Mouse (Mus musculus) G1E (cell line): ENCODE results near the gene Glis2. TPM values are rescaled to one million over a fixed set of nuclear protein-coding genes. Genes with fewer than 3 reads are reported as not detected.

Experiments used
- ATAC-seq: 2 replicates; pipeline ENCODE4 v1.8.0; 2016; ENCODE audit warnings: mild to moderate bottlenecking; ENCODE audit not compliant: insufficient number of reproducible peaks, poor library complexity, low FRiP score, severe bottlenecking; ENCODE audit errors: extremely low read depth
- DNase-seq: peaks from one replicate; pipeline ENCODE4 v3.0.0; 2012; ENCODE audit warnings: low spot score
- H3K27me3 ChIP-seq: 2 replicates; pipeline ENCODE4 v1.6.1; 2012; ENCODE audit warnings: mild to moderate bottlenecking, low read length, inconsistent platforms; ENCODE audit not compliant: insufficient read depth
- H3K36me3 ChIP-seq: replicated peaks from 2 replicates; pipeline ENCODE3; 2012; ENCODE audit warnings: mild to moderate bottlenecking, inconsistent platforms
- H3K4me1 ChIP-seq: 2 replicates; pipeline ENCODE4 v1.6.1; 2012; ENCODE audit warnings: low read depth, low read length, inconsistent platforms, mixed read lengths; ENCODE audit not compliant: insufficient read depth
- H3K4me3 ChIP-seq: 2 replicates; pipeline ENCODE4 v1.5.1; 2012; ENCODE audit warnings: low read depth, mild to moderate bottlenecking, inconsistent platforms, low read length, moderate library complexity, mixed read lengths
- H3K9me3 ChIP-seq: replicated peaks from 2 replicates; pipeline ENCODE4 v1.6.1; 2012; ENCODE audit warnings: inconsistent platforms
- CTCF ChIP-seq: IDR thresholded peaks from 2 replicates; pipeline ENCODE4 v1.5.1; 2012; ENCODE audit warnings: low read depth, low read length, inconsistent platforms, mixed read lengths
- GATA1 ChIP-seq: IDR thresholded peaks from 2 replicates; pipeline ENCODE4 v1.6.1; 2012; ENCODE audit warnings: borderline replicate concordance, low read length, inconsistent platforms, mixed read lengths
- GATA2 ChIP-seq: IDR thresholded peaks from 2 replicates; pipeline ENCODE4 v1.6.1; 2012; ENCODE audit warnings: low read depth, low read length, inconsistent platforms, borderline replicate concordance
- POLR2AphosphoS5 ChIP-seq: IDR thresholded peaks from 2 replicates; pipeline ENCODE4 v1.6.1; 2012; ENCODE audit warnings: low read depth, low read length, inconsistent platforms; ENCODE audit not compliant: insufficient replicate concordance
- TAL1 ChIP-seq: conservative IDR thresholded peaks from 2 replicates; pipeline ENCODE4 v1.6.1; 2012; ENCODE audit warnings: low read depth, low read length, inconsistent platforms, mixed read lengths
- polyA plus RNA-seq: library from polyadenylated mRNA; stranded (reverse); fragments of >175 nt; gene quantifications from 2 replicates; pipeline ENCODE4 v1.2.3, GENCODE M21; 2012
- total RNA-seq, 2 experiments: library from RNA; stranded (forward) in 1 of 2; stranded (reverse) in 1 of 2; fragments of 200-1000 nt in 1 of 2; fragments of >200 nt in 1 of 2; fragmentation: Nextera tagmentation in 1 of 2; gene quantifications; 2 replicates each; pipeline ENCODE4 v1.2.3; 2014 to 2017

Glis2 gene
- total RNA-seq (2014; fragmentation: Nextera tagmentation): 2.6 and 2.8 TPM in 2 replicates
- total RNA-seq (2017): 1.0 and 1.2 TPM in 2 replicates
- polyA plus RNA-seq: 2.6 and 3.0 TPM in 2 replicates

GRCm38 (mm10) chr16:4593971-4594813 lies at the start of gene Glis2:
Gene Glis2 (plus strand): TSS chr16:4594713.
- DNase-seq: peak; percentile 61
- TF ChIP-seq CTCF (no peak), POLR2AphosphoS5 (no peak), GATA2 (no peak), TAL1 (no peak), GATA1 (no peak)
- Histone ChIP-seq H3K27me3 (peaks cover 70% of the 10 kb centered on the region), H3K36me3 (no peaks in the 10 kb centered on the region), H3K4me3 (peak within 1 kb of the TSS; percentile 69), H3K4me1 (peaks cover 22% of the 10 kb centered on the region), H3K9me3 (no peaks in the 10 kb centered on the region)
- no peak for ATAC-seq

- peaks cover 59% of the 10 kb centered on the region for H3K4me1 ChIP-seq
- peaks cover 64% of the 10 kb centered on the region for H3K36me3 ChIP-seq
- H3K27me3 ChIP-seq: no peaks in the 10 kb centered on the region
- H3K4me3 ChIP-seq: no peak overlapping the region
- DNase-seq: no peak
- no peak for TF ChIP-seq GATA2
- H3K9me3 ChIP-seq: no peaks in the 10 kb centered on the region
- ATAC-seq: no peak
Measured at GRCm38 (mm10) chr16:4544845-4545244, 49.7 kb upstream of the Glis2 start.

GRCm38 (mm10) chr16:4546838-4547237 lies 47.7 kb upstream of the Glis2 start:
- Histone ChIP-seq H3K36me3 (peaks cover 77% of the 10 kb centered on the region), H3K4me1 (peaks cover 63% of the 10 kb centered on the region)
- DNase-seq: no peak

GRCm38 (mm10) chr16:4547611-4548010 lies 46.9 kb upstream of the Glis2 start:
- no peak for ATAC-seq
- no peak for DNase-seq
- Histone ChIP-seq H3K27me3 (no peaks in the 10 kb centered on the region), H3K4me1 (peaks cover 65% of the 10 kb centered on the region), H3K4me3 (no peak overlapping the region), H3K36me3 (peaks cover 85% of the 10 kb centered on the region), H3K9me3 (no peaks in the 10 kb centered on the region)
- TF ChIP-seq GATA2 (no peak), POLR2AphosphoS5 (no peak), CTCF (no peak), TAL1 (no peak), GATA1 (no peak)

More at GRCm38 (mm10) chr16:4546838-4547237, 47.7 kb upstream of the Glis2 start:
- ATAC-seq: no peak
- TF ChIP-seq GATA2: no peak
- no peak for TF ChIP-seq TAL1
- TF ChIP-seq POLR2AphosphoS5: no peak
- no peak for TF ChIP-seq GATA1
- no peak for TF ChIP-seq CTCF
- H3K27me3 ChIP-seq: no peaks in the 10 kb centered on the region
- H3K4me3 ChIP-seq: no peak overlapping the region
- no peaks in the 10 kb centered on the region for H3K9me3 ChIP-seq

- ATAC-seq (no peak), DNase-seq (no peak)
- H3K27me3 ChIP-seq: no peaks in the 10 kb centered on the region
- no peaks in the 10 kb centered on the region for H3K9me3 ChIP-seq
- H3K36me3 ChIP-seq: peaks cover 84% of the 10 kb centered on the region
- peaks cover 70% of the 10 kb centered on the region for H3K4me1 ChIP-seq
- H3K4me3 ChIP-seq: peak overlapping the region; percentile 14; the same call in 1 of the 2 replicates
- TF ChIP-seq TAL1 (no peak), POLR2AphosphoS5 (no peak), CTCF (no peak), GATA2 (no peak), GATA1 (no peak)
Measured at GRCm38 (mm10) chr16:4548953-4549688, 45.4 kb upstream of the Glis2 start.

- TF ChIP-seq GATA2 (no peak), CTCF (peak; percentile 91)
- DNase-seq (peak; percentile 49), ATAC-seq (no peak)
- Histone ChIP-seq H3K4me3 (no peak overlapping the region; the same call in 1 of the 2 replicates), H3K27me3 (no peaks in the 10 kb centered on the region), H3K4me1 (peaks cover 78% of the 10 kb centered on the region), H3K36me3 (peaks cover 82% of the 10 kb centered on the region), H3K9me3 (no peaks in the 10 kb centered on the region)
Measured at GRCm38 (mm10) chr16:4551056-4551455, 43.5 kb upstream of the Glis2 start.
